Mouse (Mus musculus): Measurements from ENCODE around the gene Jdp2.

Jdp2 gene

DNA sequence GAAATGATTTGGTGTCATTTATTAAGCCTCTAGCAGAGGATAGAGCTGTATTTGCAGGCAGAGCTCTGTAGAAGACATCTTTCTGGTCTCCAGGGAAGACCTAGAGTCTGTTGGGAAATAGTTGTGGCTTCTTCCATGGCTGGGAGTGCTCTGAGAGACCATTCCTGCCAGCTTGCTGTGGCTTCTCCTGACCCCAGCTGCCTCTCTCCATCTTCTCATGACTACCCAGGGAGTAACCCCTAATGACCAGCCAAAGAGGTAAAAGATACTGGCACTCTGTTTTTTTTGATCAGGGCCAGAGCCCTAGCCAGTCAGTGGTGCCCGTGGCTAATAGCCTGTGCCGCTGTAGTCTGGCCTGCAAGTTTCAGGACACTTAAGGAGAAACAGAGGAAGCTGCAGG, 3.3 kb downstream of the Jdp2 start:
- no peak for DNase-seq

DNA sequence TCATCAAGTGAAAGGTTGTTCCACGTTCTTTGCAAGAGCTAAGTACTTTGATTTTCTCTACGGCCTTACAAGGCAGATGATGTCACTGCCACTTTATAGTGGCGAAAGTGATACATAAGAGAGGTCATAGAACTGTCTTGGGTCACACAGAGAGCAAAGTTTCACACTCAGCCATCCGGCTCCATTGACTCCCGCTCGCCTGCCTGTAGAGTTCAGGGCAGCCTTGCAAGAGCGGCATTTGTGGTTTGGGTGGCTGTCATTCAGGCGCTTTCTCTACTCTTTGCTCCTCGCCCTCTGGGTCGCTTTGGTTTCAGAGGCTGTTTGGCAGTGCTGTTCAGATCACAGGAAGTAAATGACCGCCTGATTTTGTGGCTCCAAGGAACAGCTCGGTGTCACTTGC, 4.0 kb downstream of the Jdp2 start:
- DNase-seq = no peak

DNA sequence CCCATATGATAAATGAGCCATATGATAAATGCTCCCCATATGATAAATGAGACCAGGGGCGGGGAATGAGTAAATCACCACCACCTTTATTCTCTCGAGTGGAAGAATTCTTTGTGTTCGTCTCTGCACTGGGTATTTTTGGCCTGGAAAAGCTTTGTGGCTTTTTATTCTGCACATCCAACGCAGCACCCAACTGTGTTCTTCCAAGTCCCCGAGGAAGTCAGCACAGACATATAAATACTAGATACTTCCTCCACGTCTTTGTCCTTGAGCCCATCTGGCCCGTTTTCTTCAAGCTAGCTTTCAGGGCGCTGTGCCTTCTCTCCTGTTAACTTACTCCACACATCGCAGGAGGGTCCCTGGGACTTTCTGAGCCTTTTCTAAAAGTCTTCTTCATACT, 4.9 kb downstream of the Jdp2 start:
- no peak for DNase-seq

DNA sequence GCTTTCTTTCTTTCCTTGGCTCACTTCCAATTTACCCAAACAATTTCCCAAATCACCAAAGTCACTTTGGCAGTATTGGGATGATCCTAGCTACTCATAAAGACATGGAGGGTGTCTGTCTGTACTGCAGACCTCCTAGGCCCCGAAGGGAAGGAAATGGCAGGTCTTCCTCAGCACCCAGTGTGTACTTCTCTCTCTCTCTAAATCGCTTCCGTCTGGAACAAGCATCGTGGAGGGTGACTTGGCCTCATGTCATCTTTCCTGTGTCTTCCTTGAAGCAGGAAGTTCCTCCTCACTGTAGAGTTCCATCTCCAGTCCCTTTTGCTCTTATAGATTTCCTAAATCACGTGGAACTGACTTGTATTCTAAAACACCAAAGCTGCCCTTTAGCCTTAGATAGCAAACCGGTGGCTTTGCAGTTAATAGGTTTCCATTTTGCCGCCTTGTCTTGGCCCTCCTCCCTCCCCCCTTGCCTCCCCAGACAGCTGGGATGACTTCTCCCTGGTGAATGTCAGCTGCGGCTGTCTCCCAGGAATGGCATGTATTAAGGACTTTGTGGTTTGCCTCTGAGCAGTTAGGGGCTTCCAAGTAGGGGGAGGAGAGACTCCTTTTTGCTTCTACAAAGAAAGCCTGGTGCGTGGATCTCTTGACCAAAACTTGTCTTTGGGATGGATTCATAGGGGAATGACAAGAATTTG, 5.6 kb downstream of the Jdp2 start:
- DNase-seq = no peak

DNA sequence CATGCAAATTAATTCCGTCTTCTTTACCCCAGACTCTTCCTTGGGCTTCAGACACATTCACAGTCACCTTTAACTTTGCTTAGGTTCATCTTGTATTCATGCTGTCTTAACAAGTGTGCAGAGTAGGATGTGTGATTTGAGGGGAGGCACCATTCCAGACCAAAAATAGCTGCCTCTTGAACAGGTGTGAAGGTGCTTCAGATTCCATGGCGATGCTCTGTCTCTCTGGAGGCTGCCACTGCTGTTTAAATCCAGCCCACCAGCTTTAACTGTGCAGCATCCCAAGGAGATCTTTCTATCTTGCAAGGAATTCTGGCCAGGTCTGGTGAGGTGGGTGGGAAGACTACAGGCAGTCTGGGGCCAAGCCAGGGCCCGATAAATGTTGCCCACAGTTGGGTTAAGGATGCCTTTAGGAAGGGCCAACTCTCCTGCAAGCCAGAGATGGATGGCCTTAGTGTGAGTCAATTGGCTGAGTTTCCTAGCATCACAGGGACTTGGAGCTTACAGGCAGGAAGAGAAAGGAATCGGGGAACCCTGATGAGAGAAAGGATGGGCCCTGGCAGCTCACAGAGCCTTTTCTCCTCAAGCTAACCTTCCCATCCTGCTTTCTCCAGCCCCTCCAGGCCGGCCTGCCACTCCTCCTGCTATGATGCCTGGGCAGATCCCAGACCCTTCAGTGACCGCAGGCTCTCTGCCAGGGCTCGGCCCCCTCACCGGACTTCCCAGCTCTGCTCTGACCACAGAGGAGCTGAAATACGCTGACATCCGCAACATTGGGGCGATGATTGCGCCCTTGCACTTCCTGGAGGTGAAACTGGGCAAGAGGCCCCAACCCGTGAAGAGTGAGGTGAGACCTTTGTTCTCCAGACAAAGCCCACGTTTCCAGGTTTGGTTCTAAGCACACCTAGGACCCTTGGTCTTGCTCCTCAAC, 9.0 kb downstream of the Jdp2 start:
- DNase-seq = no peak

DNA sequence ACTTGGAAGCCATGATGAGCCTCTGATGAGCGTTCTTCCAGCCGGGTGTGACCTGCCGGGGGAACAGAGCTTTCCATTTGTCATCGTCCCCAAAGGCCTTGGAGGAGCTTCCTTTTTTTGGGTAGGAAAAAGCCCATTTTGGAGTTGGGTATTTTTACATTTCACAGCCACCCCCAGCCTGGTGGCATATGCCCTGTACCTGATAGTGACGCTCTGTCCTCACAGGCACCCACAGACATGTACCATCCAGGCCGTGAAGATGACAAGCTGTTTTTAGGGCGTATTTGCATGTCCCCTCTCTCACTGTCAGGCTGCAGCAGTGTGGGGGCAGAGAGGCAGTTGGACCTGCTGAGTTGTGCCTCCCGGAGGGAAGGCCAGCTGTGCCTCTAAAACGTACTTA, 11.3 kb downstream of the Jdp2 start:
- DNase-seq = no peak

DNA sequence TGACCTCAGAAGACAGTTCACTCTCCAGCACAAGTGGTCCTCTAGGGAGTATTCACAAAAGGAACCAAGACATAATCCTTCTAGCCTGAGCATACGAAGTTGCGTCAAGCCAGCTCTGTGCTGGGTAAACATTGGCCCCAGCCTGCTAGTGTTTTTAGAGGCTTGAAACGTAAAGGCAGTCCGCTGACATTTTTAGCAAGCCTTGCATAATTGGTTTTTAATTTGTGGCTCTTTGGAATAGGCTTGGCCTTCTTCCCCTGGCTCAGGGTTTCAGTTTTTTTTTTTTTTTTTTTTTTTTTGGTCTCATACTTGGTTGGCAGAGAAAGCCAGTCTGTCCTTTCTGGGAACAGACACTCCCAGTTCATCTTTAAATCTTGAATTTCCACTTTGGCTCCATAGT, 15.3 kb downstream of the Jdp2 start:
- DNase-seq = no peak

DNA sequence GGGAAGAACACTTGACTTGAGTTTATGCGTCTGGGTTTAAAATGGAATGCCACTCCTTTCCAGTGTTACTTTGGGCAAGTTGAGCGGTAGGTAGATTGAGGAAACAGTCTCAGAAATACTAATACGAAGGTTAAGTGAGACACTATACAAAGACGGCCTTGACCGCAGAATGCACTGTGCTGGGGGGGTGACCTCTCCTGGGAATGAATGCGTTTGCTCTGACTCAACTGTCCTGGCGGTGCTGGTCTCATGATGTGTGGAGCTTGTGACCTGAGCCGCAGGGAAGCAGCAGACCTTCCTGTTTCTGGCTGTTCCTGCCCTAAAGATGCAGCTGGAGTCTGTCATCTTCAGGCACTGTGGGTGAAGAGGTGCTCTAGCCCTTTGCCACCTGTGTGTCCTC, 16.7 kb downstream of the Jdp2 start:
- DNase-seq = no peak

DNA sequence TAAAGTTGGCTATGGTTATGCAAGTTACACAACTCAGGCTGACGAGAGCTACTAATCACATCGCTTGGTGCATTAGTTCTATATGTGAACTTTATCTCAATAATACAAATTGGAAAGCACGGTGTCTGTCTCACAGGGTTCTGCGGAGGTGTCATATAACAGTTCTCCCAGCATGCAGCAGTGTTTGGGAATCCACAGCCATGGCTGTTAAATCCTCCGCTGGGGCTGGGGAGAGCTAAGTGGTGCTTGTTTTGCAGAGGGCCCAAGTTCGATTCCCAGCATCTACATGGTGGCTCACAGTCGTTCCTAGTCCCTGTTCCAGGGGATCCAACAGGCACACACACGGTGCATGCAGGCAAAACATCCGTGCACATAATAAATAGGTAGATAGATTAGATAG, 19.1 kb downstream of the Jdp2 start:
- no peak for DNase-seq

DNA sequence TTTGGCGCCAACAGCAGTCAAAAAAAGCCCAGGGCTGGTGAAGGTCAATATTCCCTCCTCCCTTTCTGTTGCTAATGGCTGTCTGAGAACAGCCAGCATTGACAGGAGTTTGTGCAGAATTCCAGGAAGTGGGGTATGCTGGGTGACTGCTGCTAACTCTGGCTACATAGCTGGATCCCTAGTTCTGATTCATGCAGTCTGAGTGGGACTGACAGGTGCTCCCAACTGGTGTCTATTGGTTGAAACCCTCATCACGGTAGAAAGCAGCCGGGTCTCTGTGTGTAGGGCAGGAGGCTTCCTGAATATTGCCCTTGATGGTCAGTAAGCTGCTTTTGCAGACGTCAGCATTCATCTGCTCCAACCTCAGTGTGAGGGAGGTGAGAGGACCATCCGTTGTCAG, 19.6 kb downstream of the Jdp2 start:
- DNase-seq = no peak

DNA sequence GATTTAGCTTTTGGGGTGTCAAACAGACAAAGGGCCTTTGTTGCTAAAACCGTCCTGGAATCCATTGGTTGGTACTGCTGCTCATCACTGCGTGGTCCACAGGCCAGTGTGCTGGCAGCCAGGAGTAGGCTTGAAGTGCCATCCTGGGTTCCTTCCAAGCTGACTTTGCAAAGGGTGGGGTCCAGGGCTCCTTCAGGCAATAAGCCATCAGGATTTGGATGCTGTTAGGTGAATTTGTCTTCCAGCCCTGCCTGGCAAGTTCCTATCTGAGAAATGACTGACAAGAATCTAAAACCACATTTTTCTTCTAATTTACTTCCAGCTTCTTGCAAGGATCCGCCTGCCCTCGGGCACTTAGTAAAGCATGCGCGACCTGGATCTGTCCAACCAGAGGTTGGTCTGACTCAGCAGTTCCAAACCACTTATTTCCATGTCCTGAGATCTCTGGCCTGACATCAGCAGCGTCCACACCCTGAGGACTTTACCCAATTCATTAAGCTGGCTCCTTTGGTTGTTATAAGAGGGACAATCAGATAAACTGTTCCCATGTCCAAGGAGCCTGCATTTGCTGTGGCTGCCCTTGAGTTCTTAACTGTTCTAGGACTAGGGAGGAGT, 20.6 kb downstream of the Jdp2 start:
- DNase-seq = no peak

DNA sequence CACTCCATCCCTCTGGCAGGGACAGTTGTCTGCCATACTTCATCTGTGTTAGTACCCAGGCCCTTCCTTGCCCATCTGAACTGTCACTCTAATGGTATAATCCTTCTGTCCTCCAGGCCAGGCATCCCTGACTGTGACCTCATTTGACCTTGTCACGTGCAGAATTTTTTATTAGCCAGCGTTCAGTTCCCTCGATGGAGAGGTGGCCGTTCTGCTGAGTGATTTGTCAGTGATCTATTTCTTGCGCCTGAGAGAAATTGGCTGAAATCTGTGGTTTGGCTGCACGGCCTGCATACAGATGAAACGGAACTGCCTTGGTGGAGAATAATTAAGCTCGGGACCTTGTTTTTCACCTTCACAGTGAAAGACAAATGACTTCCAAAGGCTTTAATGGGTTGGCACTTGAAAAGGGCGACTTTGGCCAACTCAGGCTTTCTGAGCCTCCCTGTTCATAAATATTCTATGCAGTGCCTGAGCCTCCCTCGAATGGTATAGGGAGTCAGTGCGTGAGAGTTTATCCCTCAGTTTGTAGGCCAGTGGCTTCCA, 21.1 kb downstream of the Jdp2 start:
- DNase-seq = no peak

DNA sequence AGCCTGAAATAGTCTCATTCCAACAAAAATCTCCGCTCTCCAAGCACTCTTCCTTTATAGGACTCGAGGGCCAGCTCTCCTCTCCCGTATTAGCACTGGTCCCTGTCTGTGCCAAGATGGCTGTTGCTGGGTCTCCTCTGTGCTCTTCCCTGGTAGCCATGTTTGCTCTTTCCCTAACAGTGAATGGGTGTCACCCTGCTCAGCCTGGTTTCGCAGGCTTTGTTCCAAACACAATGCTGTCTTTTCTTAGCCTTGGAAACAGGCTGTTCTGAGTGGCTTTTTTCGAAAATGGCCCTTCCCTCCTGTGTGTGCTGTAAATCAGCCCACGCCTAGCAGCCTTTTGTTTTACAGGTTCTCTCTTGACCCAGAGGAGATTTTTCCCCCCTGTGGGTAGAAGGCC, 22.2 kb downstream of the Jdp2 start:
- no peak for DNase-seq

DNA sequence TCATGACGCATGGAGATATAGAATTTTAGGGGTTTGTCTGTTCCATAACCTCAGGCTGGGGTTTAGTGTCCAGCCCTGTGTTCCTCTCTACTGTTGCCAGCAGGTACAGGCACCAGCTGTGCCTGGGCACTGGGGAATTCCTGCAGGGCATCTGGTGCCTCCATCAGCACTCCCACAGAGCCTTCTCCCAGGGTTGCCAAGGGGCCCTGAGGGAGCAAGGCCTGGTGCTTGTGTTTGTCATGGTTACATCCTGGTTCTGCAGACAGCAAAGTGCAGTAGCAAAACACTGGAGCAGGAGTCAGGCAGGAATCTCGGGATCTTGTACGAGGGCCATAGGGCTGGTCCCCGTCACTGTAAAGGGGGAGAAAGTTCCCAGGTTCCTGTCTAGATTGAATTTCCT, 22.8 kb downstream of the Jdp2 start:
- no peak for DNase-seq

DNA sequence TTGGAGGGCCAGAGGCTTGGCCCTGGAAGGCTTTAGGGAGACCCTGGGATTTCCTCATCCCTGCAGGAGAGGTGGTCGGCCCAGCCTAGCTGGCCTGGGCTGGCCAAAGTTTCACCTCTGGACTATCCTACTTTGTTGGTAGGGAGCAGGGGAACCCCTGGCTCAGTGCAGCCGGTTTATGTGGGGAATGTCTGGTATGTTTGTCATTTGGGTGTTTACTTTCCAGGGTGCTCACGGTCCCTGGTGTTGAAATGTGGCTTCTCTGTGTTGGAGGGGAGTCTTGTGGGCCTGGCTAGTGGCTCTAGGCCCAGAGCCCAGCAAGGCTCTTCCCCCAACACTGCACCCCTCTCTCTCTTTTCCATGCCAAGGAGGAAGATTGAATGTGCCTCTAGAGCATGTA, 24.9 kb downstream of the Jdp2 start:
- DNase-seq = no peak

DNA sequence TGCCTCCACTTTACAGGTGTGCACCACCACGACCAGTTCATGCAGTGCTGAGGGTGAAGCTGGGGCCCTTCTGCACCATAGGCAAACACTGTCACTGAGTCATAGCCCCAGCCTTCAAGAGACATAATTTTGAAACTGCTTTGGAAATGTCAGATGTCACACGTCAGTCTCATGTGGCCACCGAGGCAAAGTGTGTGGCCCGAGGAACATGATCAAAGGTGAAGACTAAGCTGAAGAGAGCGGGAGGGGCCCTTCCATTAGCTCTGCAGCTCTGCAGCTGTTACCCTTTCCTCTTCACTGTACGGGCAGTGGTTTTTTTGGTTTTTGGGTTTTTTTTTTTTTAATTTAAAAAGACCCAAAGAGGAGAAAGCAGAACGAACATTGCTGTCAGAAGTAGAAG, 25.8 kb downstream of the Jdp2 start:
- DNase-seq = no peak

DNA sequence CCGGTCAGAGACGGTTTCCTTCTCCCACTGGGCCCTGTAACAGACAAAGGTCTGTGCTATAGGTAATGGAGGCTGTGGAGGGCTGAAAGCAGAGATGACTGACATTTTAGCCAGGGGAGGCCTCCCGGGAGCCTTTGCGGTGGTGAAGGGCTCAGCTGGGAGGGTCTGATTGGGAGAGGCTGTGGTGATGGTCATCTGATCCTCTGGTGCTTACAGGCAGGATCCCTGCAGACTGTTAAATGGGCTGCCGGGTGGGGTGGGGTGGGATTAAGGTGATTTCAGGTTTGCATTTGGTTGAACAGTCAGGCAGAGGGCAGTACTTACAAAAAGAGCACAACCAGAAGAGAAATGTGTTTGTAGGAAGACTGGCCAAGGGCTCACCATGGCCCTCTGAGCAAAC, 27.0 kb downstream of the Jdp2 start:
- no peak for DNase-seq

DNA sequence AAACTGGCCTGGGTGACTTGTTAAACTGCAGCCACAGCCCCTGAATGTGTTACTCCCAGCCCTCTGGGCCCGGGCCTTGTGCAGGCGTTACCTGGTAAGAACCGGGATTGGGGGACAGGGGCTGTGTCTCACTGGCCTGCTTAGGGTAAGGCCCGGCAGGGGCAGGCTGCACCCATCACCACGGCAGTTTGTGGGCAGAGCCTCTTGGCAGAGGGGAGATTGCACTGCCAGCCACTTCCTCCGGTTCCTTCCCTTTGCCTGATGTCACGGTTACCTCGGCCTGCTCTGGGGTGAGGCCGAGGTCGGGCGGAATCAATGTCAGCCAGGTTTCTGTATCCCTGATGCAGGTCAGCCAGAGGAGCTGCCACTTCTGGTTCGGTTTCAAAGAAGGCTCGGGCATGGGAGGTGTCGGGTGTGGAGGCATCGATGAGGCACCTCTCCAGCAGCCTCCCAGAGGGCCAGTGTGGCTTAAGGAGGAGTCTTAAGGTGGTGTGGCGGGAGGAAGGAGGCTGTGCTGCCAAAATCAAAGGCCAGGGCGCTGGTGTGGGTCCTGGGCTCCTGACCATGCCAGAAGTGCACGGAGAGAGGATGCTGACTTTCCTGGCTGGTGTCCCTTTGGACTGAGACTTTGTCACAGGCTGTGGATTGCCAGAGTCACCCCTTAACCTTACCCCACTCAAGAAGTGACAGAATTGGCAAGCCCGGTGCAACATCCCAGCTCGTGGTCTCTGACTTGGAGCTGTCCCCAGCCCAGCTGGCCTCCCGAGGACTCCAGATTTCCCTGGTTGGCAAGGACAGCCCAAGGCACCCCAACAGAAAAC, 31.0 kb downstream of the Jdp2 start:
- DNase-seq = peak; percentile 69

DNA sequence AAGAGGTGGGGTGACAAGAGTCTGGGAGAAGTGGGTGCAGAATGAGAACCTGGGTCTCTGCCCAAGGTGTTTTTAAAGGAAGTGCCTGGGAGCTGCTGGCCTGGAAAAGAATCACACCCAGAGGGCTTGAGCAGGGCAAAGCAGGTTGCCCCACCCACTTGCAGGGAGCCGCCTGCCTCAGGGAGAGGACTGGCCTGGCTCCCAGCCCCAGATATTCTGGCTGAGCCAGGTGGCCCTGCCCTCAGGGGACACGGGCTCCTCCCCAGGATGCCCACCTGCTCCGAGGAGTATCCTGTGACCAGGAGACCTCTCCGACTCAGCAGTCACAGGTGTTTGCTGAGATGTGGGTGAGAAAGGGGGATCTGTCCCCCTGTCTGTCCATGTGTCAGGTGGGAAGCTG, 32.4 kb downstream of the Jdp2 start:
- peak; percentile 28 for DNase-seq

DNA sequence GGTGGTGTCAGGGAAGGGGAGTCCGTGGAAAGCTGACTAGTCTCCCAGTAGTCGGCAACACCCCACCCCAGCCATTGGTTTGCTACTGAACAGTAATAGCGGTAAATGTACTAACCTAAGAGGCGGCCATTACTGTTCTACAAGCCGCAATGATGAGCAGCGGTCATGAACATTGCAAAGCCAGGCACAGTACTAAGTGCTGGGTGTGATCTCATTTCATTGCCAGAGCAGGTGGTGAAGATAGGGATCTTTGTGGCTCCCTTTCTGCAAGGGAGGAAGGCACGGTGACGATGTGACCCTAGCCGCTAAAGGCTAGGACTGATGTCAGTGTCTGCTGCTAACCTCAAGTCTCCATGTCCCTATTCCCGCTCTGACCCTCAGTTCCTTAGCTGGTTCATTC, 33.5 kb downstream of the Jdp2 start:
- no peak for DNase-seq

DNA sequence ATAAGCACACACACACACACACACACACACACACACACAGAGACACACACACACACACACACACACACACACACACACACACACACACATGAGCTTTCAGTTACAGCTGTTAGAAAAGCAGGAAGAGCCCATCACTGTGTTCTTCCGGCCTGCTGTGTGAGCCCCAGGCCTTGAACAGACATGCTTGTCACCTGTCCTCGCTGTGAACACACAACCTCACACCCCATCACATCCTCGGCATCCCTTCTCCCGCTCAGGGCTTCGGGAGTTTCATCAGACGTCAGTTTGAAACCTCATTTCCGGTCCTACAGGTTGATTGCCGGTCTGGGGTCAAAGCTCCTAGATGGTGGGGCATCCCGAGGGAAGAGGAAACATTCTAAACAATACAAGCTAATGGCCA, 39.1 kb downstream of the Jdp2 start:
- no peak for DNase-seq

DNA sequence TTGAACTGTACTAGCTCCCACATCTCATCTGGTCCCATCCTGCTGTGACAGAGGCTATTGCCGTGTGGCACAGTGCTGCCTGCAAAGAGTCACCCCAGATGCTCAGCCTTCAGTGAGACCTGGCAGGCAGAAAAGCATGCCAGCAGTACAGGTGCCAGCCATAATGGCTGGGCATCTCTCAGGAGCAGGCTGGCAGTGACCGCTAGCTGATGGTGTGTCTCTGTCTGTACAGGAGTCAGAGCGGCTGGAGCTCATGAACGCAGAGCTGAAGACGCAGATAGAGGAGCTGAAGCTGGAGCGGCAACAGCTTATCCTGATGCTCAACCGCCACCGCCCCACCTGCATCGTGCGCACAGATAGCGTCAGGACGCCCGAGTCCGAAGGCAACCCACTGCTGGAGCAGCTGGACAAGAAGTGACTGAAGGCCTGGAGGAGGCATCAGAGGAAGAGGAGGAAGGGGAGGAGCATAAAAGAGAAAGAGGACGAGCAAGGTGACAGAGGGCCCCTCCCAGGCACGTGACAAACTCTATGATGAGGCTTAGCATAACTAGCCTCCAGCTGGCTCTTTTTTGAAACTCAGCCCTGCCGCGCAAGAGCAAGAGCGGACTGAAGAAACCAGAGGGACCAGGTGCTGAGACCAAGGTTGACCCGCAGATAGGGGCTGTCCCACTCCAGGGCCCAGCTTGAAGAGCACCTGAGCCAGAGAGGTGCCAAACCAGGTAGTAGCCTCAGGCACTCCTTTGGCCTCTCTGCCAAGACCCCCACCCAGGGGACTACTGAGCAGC, 39.9 kb downstream of the Jdp2 start:
- DNase-seq = no peak

All from lung, postnatal 14 days (tissue).